Mouse (Mus musculus) ovary, postnatal 14 days (tissue): ENCODE results near the gene Ctso.
A peak's percentile ranks its signal among the peaks of the same experiment; 100 is the strongest.

Source experiments
- DNase-seq: peaks from one replicate; pipeline ENCODE4 v3.0.0; 2022; ENCODE audit warnings: low spot score

Gene Ctso

GRCm38 (mm10) chr3:81932141-81933101 lies at the start of gene Ctso:
Gene Ctso, plus strand, starts transcription at chr3:81932601.
- peak; percentile 84 for DNase-seq

- DNase-seq, result no peak
Measured at GRCm38 (mm10) chr3:81883916-81884315, 48.5 kb upstream of the Ctso start.

GRCm38 (mm10) chr3:81885566-81885965 lies 46.8 kb upstream of the Ctso start:
- DNase-seq, result no peak

- DNase-seq, result no peak
Measured at GRCm38 (mm10) chr3:81889137-81889536, 43.3 kb upstream of the Ctso start.

GRCm38 (mm10) chr3:81910286-81911036 lies 21.9 kb upstream of the Ctso start:
- no peak for DNase-seq

- no peak for DNase-seq
Measured at GRCm38 (mm10) chr3:81916030-81916686, 16.2 kb upstream of the Ctso start.

- no peak for DNase-seq
Measured at GRCm38 (mm10) chr3:81917354-81917935, 15.0 kb upstream of the Ctso start.

GRCm38 (mm10) chr3:81918215-81918614 lies 14.2 kb upstream of the Ctso start:
- no peak for DNase-seq

GRCm38 (mm10) chr3:81919681-81920080 lies 12.7 kb upstream of the Ctso start:
- DNase-seq, result no peak

GRCm38 (mm10) chr3:81922910-81923309 lies 9.5 kb upstream of the Ctso start:
- no peak for DNase-seq

GRCm38 (mm10) chr3:81924931-81925330 lies 7.5 kb upstream of the Ctso start:
- peak; percentile 39 for DNase-seq

GRCm38 (mm10) chr3:81925856-81926255 lies 6.5 kb upstream of the Ctso start:
- no peak for DNase-seq

- no peak for DNase-seq
Measured at GRCm38 (mm10) chr3:81926764-81927325, 5.6 kb upstream of the Ctso start.

- no peak for DNase-seq
Measured at GRCm38 (mm10) chr3:81929073-81929472, 3.3 kb upstream of the Ctso start.

GRCm38 (mm10) chr3:81931695-81932094 lies 706 bp upstream of the Ctso start:
- DNase-seq, result no peak

GRCm38 (mm10) chr3:81933348-81933747 lies 947 bp downstream of the Ctso start:
- no peak for DNase-seq

- peak; percentile 13 for DNase-seq
Measured at GRCm38 (mm10) chr3:81938924-81939323, 6.5 kb downstream of the Ctso start.

GRCm38 (mm10) chr3:81942341-81942740 lies 9.9 kb downstream of the Ctso start:
- no peak for DNase-seq

GRCm38 (mm10) chr3:81943097-81943496 lies 10.7 kb downstream of the Ctso start:
- DNase-seq, result no peak

GRCm38 (mm10) chr3:81944851-81945393 lies 12.5 kb downstream of the Ctso start:
- no peak for DNase-seq

GRCm38 (mm10) chr3:81949048-81949447 lies 16.6 kb downstream of the Ctso start:
- no peak for DNase-seq
